Mouse (Mus musculus) neural tube, embryonic 10.5 days (tissue): ENCODE measurements around the gene Phyhd1.

ENCODE experiments used
- DNase-seq: peaks from one replicate; pipeline ENCODE4 v3.0.0-alpha.2; 2017; ENCODE audit warnings: low spot score; ENCODE audit errors: extremely low spot score

Phyhd1 gene

GRCm38 (mm10) chr2:30283193-30283592, 17.2 kb downstream of the Phyhd1 start:
- DNase-seq = no peak

GRCm38 (mm10) chr2:30285004-30285403, 19.0 kb downstream of the Phyhd1 start:
- DNase-seq = no peak

GRCm38 (mm10) chr2:30285416-30286181, 19.6 kb downstream of the Phyhd1 start:
- no peak for DNase-seq

- peak; percentile 99 for DNase-seq
Measured at GRCm38 (mm10) chr2:30286192-30287026, 20.4 kb downstream of the Phyhd1 start, which contains the start of the genes Dolk and Nup188. Gene Dolk (minus strand): TSS chr2:30286334. Gene Nup188 (plus strand): TSS chr2:30286397.

GRCm38 (mm10) chr2:30287027-30287373, 21.0 kb downstream of the Phyhd1 start:
- DNase-seq = peak; percentile 41

- no peak for DNase-seq
Measured at GRCm38 (mm10) chr2:30299525-30299924, 33.5 kb downstream of the Phyhd1 start.

GRCm38 (mm10) chr2:30299966-30300365, 34.0 kb downstream of the Phyhd1 start:
- DNase-seq = no peak

- DNase-seq = no peak
Measured at GRCm38 (mm10) chr2:30306087-30306486, 40.1 kb downstream of the Phyhd1 start.

- DNase-seq = no peak
Measured at GRCm38 (mm10) chr2:30309351-30309750, 43.3 kb downstream of the Phyhd1 start.

- DNase-seq = no peak
Measured at GRCm38 (mm10) chr2:30311481-30311880, 45.5 kb downstream of the Phyhd1 start.

GRCm38 (mm10) chr2:30316136-30316535, 50.1 kb downstream of the Phyhd1 start:
- DNase-seq = no peak

- DNase-seq = no peak
Measured at GRCm38 (mm10) chr2:30316955-30317354, 51.0 kb downstream of the Phyhd1 start.

GRCm38 (mm10) chr2:30319260-30319659, 53.3 kb downstream of the Phyhd1 start:
- DNase-seq = no peak

GRCm38 (mm10) chr2:30323111-30323510, 57.1 kb downstream of the Phyhd1 start:
- DNase-seq = no peak

- DNase-seq = no peak
Measured at GRCm38 (mm10) chr2:30325296-30325695, 59.3 kb downstream of the Phyhd1 start.

GRCm38 (mm10) chr2:30327276-30327675, 61.3 kb downstream of the Phyhd1 start:
- no peak for DNase-seq

- DNase-seq = no peak
Measured at GRCm38 (mm10) chr2:30328791-30329190, 62.8 kb downstream of the Phyhd1 start.
